Mouse (Mus musculus) monocyte, adult 5-6 weeks (primary cell): ENCODE measurements around the gene Slc25a39. TPM values are rescaled to one million over a fixed set of nuclear protein-coding genes. Genes with fewer than 3 reads are reported as not detected.
"Not testable (repeated sequence)": the region's sequence is repeated elsewhere in the genome, so short reads cannot be mapped to it uniquely, and the experiment has no call there.

Experiments
- ATAC-seq: fragments of 153-309, 156-312 bp; replicated peaks from 2 replicates; pipeline ENCODE4 v1.8.0; 2017; ENCODE audit warnings: mild to moderate bottlenecking; ENCODE audit not compliant: low TSS enrichment, insufficient number of reproducible peaks, severe bottlenecking, poor library complexity, low FRiP score
- total RNA-seq: library from RNA; stranded (forward); fragments of 200-1000, 200-491, 200-594 nt; gene quantifications from 3 replicates; pipeline ENCODE4 v1.2.3, GENCODE M21; 2017

Slc25a39 gene
- total RNA-seq, 1 experiment from 2014 or later, result 30.1 TPM

DNA sequence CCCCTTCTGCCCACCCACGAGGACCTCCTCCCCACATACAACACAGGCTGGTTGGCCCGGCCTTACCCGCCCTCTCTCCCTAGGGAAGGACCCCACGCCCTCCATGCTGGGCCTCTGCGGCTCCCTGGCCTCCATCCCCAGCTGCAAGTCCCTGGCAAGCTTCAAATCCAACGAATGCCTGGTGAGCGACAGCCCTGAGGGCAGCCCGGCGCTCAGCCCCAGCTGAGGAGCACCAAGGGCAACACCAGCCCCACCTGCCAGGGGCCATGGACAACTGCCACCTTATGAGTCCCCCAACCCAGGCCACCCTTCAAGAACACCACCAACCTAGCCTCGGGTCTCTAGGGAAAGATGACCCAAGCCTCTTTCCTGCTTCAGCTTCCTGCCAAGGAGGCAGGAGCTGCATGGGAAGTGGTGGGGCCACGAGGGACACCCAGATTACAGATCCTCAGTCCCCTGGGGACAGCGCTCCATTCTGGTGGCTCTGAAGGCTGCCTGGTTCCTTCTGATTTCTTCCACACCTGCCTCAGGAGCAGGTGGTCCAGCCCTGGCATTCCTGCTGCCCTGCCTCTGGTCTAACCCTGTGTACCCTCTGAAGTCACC, 5.7 kb downstream of the Slc25a39 start:
- no peak for ATAC-seq

DNA sequence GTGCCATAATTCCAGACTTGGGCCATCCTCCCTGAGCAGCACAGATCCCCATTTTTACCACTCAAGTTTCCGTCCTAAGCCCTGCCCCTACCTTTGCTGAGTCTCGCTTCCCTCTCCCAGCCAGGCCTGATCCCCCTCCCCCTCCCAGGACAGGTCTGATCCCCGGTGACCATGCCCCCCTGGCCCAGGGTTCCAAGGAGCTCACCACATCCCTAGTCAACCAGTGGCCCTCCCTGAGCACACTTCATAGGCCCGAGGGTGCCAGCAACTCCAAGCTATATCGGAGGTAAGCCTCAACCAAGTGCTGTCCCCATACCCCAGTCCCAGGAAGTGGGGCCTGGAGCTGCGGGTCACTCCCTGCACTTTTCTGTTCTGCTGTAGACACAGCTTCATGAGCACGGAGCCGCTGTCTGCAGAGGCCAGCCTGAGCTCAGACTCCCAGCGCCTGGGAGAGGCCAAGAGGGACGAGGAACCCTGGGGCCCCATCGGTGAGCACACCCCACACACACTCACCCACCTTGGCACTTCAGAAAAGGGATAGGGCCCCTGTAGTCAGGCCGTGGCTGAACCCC, 7.1 kb downstream of the Slc25a39 start:
- ATAC-seq, result no peak

DNA sequence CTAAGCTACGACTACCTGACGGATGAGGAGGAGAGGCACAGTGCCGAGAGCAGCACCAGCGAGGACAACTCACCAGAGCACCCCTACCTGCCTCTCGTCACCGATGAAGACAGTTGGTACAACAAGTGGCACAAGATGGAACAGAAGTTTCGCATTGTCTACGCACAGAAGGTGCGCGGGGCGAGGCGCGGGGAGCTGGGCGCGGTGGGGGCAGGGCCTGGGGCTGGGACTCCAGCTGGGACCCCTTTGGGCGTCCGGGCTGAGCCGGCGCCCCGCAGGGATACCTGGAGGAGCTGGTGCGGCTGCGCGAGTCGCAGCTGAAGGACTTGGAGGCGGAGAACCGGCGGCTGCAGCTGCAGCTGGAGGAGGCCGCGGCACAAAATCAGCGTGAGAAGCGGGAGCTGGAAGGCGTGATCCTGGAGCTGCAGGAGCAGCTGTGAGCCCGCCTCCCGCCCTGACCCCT, 8.1 kb downstream of the Slc25a39 start:
- no peak for ATAC-seq

DNA sequence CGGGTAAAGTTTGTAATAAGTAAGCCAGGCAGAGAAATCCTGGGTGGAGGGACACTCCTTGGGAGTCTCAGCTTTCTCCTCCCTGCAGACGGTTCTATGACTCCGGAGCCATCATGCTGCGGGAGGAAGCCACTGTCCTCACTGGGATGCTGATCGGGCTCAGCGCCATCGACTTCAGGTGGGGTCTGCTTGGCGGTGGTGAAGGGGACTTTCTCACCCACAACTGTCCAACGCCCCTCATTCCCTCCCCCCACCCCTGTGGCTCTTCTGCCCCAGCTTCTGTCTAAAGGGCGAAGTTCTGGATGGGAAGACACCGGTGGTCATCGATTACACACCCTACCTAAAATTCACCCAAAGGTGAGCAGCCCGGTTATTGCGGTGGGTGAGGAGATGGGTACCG, 8.6 kb downstream of the Slc25a39 start:
- ATAC-seq, result no peak

DNA sequence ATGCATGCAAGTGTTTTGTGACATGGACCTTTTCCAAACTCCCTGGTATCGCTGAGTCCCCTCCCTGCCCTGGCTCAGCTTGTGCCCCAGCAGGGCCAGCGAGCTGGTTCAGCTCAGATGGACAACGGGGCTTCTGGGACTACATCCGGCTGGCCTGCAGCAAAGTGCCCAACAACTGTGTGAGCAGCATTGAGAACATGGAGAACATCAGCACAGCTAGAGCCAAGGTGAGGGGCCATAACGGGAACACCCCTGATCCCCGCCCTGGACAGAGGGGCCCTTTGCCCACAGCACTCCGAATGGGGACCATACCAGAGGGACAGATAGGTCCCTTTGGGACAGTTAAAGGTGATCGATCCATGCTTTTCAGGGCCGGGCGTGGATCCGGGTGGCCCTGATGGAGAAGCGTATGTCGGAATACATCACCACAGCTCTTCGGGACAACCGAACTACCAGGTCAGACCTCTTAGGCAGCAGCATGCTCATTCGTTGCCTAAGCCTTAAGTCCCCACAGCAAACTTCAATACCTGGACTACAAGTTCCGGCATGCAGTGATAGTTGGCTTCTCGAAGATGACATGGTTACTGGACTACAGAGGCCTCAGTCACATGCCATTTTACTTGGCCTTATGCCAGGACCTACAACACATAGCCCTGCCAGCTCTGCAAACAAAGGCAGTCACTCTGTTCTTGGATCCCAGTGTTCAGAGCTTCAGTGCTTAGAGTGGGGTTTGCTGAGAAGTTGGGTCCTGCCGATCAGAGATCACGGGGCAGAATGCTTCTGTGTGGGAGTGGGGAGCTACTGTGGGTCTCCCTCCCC, 9.5 kb downstream of the Slc25a39 start:
- no peak for ATAC-seq

DNA sequence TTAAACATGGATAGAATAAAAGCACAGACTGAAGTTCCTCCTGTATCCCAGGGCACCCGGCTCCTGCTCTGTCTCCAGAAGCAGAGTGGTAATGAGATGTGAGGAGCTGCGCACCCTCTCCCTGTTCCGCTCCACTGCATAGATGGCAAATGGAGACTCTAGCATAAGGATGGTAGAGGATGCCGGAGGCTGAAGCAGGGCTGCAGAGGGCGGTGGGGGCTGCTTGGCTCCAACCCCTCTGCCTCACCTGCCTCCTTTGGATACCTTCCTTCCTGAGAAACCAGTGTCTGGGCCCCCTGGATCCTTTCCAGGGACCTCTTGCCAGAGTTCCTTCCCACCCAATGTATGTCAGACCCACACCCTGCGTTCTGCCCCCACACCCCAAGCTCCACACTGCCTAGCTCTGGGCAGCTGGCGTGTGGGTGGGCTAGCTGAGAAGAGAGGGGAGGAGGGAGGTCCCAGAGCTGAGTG, 11.0 kb downstream of the Slc25a39 start:
- no peak for ATAC-seq

DNA sequence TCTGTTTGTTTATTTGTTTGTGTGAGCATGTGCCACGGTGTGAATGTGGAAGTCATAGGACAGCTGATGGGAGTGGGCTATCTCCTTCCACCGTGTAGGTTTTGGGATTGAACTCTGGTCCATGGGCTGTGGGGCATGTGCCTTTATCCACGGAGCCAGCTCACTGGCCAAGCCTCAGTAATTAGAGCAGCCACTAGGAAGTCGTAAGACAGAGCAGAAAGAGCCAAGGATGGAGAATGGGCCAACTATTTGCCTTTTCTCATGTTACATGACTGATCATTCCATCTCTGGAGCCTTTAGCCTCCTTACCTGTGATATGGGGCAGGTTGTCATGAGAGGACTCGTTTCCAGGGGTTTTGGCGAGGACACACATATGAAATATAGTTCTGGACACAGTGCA, 11.5 kb downstream of the Slc25a39 start:
- ATAC-seq, result no peak

DNA sequence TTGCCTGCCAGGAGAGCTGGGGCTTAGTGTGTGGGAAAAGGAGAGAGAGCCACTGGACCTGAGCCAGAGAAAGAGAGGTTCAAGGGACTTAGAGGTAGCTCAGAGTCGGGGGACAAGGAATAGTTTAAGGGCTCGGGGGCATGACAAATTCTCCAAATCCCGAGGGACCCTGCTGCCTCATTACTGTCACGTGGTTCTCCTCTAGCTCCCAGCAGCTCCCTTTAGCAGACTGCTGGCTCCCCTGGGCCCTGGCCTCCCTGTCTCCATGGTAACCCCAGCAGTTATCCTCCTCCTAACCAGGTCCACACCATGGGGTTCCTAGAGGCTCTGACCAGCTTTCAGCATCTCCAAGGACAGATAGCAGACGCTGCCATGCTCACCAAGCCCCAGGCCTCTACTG, 12.5 kb downstream of the Slc25a39 start:
- ATAC-seq, result no peak

DNA sequence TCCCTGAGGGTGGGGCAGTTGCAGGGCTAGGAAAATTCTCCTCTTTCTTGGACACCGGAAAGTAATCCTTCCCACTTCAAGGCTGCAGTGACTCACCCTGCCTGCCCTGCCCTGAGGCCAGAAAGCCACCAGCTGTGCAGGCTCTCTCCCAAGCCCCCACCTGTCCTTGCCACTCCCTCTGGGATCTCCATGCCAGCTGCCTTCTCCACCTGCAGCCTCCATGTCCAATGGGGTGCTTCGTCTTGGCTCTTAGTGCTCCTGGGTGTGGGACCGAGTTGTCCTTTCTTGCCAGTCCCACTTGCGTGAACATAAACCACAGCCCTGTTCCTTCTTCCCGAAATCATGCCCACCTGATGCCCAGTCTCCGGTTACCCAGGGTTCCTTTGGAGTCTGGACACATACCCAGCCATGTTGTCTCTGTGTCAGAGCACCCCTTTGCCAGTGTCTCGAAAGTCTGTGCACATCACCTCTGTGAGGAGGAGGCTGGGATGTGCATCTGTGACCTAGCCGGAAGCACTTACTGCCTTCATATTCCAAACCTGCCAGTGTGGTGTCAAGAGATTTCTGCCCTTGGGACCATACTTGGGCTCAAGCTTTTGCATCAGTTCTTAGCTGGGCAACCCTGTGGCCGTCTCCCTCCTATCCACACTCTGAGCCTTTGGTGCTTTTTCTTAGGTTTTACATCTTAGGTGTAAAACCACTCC, 13.2 kb downstream of the Slc25a39 start:
- no peak for ATAC-seq

DNA sequence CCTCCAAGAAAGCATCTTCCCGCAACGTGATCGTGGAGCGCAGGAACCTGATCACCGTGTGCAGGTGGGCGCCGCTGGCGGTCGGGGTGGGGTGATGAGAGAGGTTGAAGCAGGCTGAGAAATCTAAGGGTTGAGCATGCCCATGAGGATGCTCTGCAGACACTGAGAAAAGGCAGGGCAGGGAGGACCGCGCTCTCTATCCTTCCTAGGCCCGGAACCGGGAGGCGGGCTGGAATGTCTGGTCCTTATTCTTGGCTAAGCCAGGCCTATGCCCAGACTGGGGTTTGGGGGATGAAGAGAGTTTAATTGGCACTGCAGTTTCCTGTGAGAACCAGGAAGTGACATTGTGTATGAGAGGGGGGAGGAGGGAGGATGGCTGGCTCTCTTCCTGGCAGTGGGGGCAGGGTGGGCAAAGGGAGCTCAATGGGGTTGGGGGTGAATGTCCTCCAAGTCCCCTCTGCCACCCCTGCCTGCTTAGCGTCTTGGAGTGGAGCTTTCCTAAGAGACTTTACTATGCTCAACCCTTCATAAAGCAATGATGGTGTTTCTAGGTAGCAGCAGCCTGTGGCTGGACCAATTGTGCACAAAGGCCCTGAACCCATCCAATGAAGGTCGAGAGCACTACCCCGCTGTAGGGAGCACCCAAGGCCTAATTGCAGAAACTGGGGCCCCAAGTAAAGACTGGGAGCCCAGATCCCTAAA, 13.9 kb downstream of the Slc25a39 start:
- no peak for ATAC-seq

DNA sequence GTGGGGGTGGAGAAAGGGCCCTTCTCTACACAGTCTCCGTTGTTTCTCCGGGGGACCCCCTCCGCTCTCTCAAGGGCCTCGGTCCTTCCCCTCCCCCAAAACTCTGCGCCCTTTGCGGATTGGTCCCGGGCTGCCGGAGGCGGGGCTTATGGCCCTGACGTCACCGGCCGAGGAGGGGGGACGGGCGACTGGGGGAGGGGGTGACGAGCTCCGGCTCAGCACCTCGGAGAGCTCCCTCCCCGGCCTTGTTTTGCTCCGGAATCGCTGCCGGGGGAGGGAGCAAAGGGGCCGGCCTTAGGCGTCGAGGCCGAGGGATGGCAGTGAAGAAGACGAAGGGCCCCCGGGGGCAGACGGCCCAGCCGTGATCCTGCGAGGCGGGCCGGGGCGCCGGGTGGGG, 14.5 kb downstream of the Slc25a39 start, which contains the start of gene Rundc3a:
Gene Rundc3a (plus strand): TSS at position 166 of the 397 bp plus-strand sequence.
- no peak; the same call in 1 of the 2 replicates for ATAC-seq

DNA sequence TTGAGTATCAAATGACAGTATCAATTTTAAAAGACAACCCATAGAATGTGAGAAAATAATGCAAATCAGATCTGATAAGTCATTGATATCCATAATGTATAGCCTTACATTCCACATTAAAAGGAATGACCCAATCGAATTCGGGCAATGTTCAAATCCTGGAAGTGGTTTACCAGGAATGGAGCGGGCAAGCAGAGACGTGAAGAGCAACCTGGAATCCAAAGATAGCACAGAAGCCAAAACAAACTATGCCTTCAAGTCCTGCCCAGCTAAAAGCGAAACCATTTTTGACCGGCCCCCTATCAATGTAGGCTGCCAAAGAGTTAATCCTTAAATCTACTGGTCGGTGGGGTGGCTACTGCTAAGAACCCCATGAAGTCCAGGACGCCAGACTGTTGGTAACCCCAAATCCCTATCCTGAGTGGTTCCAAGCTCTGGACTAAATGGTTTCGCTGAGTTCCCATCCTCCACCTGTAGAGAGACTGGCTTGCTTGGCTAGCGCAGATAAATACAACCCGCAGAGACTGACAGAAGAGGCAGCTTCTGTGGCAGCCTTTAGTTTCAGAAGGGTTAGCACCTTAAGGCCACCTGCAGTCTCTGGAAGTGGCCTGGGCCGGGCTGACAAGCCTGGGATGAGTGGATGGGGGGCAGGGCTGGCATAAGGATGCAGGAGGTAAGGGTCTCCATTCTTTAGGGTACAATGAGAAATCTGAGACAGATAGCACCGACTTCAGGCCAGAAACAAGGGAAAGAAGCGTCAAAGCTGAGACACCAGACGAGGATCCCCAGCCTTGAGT, 15.1 kb downstream of the Slc25a39 start:
- ATAC-seq, result no peak

DNA sequence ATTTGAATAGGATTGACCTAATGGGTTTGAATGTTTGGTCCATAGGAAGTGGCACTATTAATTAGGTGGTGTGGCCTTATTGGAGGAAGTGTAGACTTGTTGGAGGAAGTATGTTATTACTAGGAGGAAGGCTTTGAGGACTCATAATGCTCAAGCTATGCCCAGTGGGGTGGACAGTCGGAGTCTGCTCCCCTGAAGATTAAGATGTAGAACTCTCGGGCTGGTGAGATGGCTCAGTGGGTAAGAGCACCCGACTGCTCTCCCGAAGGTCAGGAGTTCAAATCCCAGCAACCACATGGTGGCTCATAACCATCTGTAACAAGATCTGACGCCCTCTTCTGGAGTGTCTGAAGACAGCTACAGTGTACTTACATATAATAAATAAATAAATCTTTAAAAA, 18.3 kb downstream of the Slc25a39 start:
- ATAC-seq, result not testable (repeated sequence)

DNA sequence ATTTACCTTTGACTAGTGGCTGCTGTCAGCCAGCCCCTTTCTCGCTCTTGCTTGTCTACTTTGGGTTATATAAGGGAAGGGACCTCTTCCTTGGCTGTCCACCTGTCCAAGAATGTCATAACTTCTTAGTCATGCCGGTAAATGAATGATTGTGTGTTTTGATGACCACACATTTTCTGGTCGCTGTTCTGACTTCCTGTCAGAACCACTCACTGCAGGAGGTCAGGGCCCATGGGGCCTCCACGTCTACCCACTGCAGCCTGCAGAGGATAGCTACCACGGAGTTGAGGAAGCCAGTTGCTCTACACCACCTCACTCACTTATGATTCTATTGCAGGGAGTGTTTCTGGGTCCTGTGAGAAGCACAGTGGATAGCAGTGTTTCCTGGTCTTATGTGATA, 21.6 kb downstream of the Slc25a39 start:
- no peak for ATAC-seq

DNA sequence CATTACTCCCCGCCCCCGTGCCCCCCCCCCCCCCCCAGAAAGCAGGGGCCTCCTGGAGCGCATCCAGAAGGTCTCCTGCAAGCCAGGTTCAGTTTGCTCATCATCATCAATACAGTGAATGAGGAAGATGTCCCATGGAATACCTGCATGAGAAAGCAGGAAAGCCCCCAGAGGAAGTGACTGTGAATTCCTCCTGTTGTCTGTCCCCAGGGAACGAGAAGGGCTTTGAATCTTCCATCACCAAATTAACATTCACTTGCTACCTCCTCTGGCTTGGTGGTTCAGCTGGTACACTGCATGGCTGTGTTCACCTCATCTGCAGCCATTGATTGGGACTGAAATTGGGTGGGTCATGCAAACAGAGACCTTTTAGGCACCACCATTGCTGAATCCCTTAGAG, 22.7 kb downstream of the Slc25a39 start:
- ATAC-seq, result no peak

DNA sequence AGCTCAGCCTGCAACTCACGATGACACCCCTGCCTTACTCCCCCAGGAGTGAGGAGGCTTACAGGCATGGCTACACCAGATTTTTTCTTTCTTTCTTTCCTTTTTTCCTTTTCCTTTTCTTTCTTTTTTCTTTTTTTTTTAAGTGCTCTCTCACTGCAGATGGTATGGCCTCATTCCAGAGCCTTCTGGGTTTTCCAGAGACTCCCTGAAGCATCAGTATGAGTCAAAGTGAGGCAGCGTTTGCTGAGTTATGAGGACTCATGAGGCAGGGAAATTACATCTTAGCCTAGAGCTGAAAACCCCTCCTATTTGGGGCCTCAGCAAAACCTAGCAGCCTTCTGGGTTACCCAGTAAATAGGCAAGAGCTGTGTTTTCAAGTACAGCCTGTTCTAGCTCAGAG, 23.3 kb downstream of the Slc25a39 start:
- no peak for ATAC-seq

DNA sequence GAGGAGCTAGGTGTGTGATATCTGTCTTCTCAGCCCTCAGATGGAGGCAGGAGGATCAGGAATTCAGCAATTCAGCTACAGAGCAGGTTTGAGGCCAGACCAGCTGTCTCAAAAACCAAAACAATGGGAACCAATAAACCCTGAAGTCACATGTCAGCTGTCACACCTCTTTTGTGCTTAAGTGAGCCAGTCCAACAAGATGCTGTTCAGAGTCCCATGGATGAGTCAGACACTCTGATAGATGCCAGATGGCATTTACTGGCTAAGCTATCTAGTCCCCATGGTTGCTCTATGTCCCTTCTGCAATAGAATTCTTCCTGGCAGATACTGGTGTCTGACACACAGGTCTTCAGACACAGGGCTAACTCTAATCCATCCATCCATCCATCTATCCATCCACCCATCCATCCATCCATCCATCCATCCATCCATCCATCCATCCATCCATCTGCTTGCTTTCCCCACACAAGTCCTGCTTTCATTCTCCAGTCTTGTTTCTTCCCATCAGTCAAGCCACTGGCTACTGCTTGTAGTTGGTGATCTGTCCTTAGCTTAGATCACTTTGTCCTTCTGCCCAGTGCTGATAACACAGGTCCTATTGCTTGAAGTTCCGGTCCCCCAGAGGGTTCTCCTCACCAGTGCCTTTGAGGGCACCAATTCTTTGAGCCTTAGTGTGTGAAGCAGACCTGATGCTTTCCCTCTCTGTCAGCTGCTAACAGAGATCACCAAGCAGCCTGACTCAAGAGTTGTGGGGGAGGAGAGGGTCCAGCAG, 24.2 kb downstream of the Slc25a39 start:
- no peak for ATAC-seq
